Mouse (Mus musculus) testis, postnatal 10 days (tissue): ENCODE results near the gene Tbc1d24.

Source experiments
- DNase-seq: peaks from one replicate; pipeline ENCODE4 v3.0.0; 2021; ENCODE audit warnings: low spot score

Gene Tbc1d24

GRCm38 (mm10) chr17:24205284-24205888 is at the start of gene Tbc1d24:
Gene Tbc1d24 (minus strand): TSS chr17:24205562.
- peak; percentile 96 for DNase-seq

- no peak for DNase-seq
Measured at GRCm38 (mm10) chr17:24252329-24252728, 47.0 kb upstream of the Tbc1d24 start.

DNA sequence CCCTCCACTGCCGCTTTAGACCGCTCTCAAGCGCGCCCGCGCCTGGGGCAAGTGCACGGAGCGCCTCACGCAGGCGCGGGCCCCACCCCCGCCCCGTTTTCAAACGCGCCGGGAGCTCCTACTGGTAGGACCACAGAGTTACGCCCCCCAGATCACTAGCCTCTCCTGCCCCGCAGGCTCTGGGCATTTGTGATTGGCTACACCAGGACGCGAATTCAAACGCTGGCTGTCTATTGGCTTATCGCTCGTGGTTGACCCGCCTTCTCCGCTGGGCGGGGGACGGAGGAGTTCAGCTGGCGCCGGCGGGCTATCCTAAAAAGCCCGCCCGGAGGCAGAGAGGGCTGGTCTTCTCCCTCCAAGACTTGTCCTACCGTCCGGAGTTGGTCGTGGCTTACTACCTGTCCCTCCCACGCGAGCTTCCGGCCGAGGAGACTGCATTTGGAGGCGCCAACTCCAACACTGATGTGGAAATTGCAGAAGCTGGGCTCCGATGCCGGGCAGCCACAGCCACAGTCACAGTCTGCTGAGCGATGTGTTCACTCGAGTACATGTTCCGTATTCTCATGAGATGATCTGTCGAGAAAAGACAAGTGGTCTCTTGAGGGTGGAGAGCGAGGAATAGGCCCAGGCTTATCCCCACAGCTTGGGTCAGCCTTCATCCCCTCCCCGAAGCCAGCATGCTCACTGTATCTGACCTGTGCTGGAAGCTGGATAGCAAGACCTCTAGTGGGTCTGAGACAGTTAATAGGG is 46.1 kb upstream of the Tbc1d24 start, which contains the start of gene Ccnf:
Gene Ccnf (minus strand): TSS at position 165 of the 750 bp plus-strand sequence.
- peak; percentile 92 for DNase-seq

DNA sequence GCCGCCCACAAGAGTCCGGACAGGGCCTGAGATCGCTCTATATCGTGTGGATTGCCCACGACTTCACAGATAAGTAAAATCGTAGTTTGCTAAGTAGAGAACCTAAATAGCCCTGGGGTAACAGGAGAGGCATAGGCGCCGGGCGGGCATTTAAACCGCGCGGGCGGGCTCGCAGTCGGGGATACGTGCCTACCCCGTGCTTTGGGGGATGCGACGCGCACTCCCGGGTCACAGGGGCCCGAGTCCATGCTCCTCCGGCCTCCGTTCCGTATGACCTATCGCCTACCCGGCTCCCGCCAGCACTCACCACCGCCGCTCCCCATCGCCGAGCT is 45.6 kb upstream of the Tbc1d24 start:
- no peak for DNase-seq

GRCm38 (mm10) chr17:24248641-24249040 is 43.3 kb upstream of the Tbc1d24 start:
- DNase-seq = no peak

GRCm38 (mm10) chr17:24244061-24244460 is 38.7 kb upstream of the Tbc1d24 start:
- DNase-seq = no peak

DNA sequence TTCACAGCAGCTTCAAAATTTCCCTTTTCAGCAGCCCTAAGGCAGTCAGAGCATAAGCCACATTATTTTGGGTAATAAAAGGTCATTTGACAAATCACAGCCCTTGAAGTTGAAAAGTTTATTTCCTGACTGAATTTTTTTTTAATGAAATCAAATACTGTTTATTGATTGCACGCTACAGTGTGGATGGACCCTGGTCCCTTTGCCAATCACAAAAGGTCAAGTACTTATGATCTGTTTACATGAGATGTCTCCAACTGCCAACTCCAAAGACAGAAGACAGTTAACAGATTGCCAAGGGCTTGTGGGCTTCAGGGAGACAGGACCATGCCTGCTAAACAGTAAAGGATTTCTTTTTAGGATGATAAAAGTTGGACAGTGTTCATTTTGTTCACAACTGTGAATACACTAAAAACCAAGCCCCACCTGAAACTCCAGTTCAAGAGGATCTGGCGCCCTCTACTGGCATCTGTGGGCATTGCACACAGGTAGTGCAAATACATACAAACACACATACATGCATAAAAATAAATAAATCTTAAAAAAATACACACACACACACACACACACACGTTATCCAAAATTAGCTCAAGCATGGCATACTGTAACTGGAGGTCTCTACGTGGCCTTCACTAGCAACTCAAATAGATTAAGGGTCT is 38.1 kb upstream of the Tbc1d24 start:
- peak; percentile 77 for DNase-seq

DNA sequence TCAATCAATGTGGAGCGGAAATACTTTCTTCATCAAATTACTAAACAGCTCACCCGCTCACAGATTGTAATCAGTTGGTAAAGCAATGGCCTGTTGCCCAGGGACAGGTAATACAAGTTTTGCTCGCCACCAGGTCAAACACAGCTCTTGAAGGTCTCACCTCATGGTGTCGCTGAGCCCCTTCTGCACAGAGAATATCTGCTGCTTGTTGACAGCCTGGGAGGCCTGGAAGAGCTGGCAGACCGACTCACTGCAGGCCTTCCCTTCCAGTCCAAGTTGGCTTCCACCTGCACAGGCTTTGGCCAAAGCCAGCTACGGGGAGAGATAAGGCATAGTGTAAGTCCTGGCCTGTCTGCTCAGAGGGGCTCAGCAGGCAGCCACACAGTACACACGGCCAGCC is 31.6 kb upstream of the Tbc1d24 start:
- no peak for DNase-seq

DNA sequence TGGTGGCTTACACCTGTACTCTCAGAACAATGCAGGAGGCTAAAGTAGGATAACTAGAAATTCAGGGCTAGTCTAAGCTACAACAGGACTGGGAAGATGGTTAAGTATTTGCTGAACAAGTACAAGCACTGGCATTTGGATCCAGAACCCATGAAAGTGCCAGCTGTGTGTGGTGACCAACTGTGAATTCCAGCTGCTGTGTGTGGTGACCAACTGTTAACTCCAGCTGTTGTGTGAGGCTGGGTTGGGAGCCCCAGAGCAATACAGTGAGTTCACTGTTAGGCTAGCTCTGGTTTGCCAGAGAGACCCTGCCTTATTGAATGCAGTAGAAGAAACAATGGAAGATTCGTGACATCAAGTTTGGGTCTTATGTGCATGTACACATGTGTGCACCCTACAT is 31.1 kb upstream of the Tbc1d24 start:
- no peak for DNase-seq

GRCm38 (mm10) chr17:24227941-24228340 is 22.6 kb upstream of the Tbc1d24 start:
- DNase-seq = no peak

GRCm38 (mm10) chr17:24226721-24227120 is 21.4 kb upstream of the Tbc1d24 start:
- no peak for DNase-seq

DNA sequence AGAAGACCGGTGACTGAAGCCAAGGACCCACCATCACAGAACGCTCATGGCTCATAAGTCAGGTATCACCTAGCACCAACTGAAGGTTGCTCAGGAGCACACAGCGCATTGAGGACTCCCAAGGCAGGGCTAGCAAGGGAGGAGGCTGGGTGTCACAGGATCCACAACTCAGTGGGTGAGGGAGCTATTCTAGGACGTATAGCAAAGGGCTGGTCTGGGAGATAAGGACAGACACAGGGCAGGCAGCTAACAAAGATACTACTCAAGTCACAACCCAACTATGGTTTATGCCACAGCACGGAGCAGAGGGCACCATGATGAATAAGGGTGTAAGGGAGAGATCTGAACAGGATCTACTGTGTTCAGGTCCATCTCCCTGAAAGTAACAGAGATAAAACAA is 20.5 kb upstream of the Tbc1d24 start:
- DNase-seq = no peak

DNA sequence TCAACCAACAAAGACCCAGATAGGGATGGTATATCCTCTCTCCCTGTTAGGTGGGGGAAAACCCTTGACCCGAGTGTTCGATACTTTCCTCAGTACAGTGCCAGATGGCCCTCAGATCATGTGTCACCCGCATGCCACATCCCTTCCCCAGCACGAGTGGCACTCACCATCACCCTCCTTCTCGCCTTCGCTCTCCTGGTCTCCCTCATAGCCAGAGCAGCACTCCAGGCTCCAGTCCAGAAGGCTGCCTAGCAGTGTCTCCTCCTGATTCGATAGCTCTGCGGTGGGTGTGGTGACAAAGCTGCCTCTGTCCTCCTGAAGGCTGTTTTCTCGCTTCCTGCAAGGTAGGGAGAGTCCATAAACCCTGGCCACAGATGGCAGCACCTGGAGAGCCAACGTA is 19.4 kb upstream of the Tbc1d24 start:
- no peak for DNase-seq

GRCm38 (mm10) chr17:24223513-24223912 is 18.2 kb upstream of the Tbc1d24 start:
- no peak for DNase-seq

- no peak for DNase-seq
Measured at GRCm38 (mm10) chr17:24222653-24223052, 17.3 kb upstream of the Tbc1d24 start.

DNA sequence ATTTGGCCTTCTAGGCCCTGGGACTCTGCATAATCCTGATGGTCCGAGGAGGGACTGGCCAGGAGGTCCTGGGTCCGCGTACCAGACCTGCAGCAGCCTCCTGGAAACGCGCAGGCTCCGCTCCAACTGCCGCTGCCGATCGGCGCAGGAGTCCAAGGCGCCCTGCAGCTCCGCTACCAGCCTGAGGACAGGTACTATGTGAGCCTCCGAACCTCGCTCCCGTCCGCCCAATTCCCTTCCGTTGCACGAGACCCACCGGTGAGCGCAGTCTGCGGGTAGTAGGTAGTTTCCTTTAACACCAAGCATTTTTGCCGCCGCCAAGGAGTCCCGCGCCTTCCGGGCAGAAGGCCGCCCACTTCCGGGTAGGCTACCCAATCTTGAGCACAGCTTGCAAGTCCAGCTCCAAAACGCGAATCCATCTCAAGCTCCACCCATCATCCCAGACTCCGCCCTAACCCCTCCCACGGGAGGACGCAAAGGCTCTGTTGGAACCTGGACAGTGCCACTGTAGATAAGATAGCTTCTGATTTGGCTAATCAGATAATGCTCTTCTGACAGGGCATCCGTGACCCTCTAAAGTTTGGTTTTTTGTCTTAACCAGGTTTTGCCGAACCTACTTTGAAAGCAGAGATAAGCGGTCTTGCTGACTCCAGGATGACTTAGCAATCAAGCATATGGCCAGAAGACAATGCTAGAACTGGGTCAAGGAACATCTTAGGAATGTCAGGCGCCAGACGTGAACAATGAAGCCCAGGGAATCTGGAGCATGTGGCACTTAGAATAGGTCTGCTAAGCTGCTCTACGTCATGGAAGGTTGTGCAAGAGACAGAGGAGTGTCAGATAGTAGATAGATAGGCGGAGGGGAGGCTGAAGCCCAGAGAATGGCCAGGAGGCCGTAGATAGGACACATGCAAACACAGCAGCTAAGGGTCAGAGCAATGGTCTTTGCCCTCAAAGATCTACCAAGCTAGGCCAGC is 15.4 kb upstream of the Tbc1d24 start, which contains the start of gene Tedc2:
Gene Tedc2 (minus strand): TSS at position 417 of the 977 bp plus-strand sequence.
- peak; percentile 94 for DNase-seq

DNA sequence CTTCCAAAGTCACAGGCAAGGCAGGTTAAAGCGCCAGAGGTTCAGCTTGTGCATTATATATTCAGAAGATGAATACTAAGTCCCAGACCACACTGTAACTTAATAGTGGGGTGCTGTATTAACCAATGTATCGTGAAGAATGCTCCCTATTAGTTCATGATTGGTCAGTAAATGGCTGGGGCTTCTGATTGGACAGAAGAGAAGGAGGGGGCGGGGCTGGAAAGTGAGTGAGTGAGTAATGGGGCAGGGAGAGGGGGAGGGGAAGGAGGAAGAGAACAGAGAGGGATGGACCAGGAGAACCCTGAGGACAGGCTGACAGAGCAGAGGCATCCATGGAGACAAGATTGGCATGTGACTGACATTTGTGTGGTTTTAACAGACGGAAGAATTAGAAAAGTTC is 11.5 kb upstream of the Tbc1d24 start:
- no peak for DNase-seq

- DNase-seq = no peak
Measured at GRCm38 (mm10) chr17:24213186-24213585, 7.8 kb upstream of the Tbc1d24 start.

GRCm38 (mm10) chr17:24212441-24213018 is 7.2 kb upstream of the Tbc1d24 start:
- no peak for DNase-seq

DNA sequence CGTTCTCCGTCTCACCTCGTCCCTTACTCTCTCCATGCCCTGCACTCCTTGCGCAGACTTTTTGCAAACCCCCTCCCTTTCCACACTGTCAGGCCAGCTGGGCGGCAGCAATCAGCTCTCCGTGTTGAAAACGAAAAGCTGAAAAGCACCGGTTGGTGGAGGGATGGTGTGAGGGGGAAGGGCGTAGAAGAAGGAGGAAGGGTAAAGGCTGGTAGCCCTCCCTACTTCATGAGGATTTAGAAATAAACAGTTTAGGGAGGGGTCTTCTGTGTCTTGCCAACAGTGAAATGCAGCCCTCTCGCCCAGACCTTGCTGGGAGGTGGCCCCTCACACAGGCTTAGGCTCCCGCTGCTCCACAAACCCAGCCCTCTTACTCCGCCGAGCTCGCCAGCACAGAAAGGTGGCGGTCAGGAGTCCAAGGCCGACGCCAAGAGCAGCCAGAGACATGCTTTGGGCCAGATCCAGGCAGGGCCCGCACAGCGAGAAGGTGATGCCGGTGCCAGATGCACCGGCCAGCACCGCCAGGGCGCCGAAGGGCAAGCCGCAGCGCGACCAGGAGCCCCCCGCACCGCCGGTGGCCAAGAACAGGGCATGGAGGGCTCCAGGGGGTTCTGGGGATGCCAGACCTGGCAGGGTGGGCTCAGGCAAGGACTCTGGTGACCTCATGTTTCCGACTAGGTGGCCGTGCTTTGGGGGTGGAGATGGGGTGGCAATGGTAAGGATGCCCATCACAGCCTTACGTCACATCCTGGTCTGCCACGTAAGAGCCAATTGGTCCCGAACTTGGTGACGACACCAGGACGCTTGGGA is 6.5 kb upstream of the Tbc1d24 start:
- DNase-seq = peak; percentile 72

GRCm38 (mm10) chr17:24210591-24210990 is 5.2 kb upstream of the Tbc1d24 start:
- DNase-seq = no peak
